Mouse (Mus musculus): ENCODE results near the gene Vmn2r104. TPM values are rescaled to one million over a fixed set of nuclear protein-coding genes. Genes with fewer than 3 reads are reported as not detected.

Gene Vmn2r104
- total RNA-seq (2023): not detected

DNA sequence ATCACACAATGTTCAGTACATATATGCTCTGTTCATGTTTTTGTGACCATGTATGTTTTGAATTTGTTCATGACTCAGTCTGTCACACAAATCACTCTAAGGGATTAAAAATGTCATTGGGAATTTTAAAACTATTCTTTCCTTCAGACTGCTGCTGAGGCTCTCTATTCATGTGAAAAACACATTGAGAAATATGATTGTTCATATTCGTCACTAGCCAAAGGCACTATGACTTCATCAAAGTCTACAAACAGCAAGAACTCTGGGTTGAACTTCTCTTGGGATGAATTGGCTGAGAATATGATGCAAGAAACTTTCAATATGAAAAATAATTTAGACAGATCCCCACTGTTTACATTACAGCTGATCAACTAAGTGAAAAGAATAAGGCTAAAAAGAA lies at the start of gene Vmn2r104:
Gene Vmn2r104 (minus strand): TSS at position 101 of the 400 bp plus-strand sequence.

Other genes starting within 250 kb of the Vmn2r104 start
- gene Fpr-rs7, start 65.9 kb upstream of the Vmn2r104 start, total RNA-seq (2023): not detected
- not detected for gene Fpr-rs6, start 134.8 kb upstream of the Vmn2r104 start, total RNA-seq (2023)
- gene Vmn2r105, start 186.7 kb upstream of the Vmn2r104 start, total RNA-seq (2023): not detected
- not detected for gene Vmn2r106, start 237.2 kb upstream of the Vmn2r104 start, total RNA-seq (2023)

All from T-cell, adult 66 days (primary cell).